Comparison of ENCODE assay signal across 11 mouse cellular contexts in genomic region chr16:73530191-73530590, GRCm38 (mm10).
DNase-seq lines count a peak whose midpoint lies in the region; ATAC-seq and TF ChIP-seq lines count a peak whose summit lies in the region.
"Had no signal": no experiment of that assay in that cellular context is flagged by ENCODE, and none has a peak within 500 bp of the region (broad histone marks: within the 10 kb centered on the region; RNA-seq: fewer than 3 reads in every experiment).

No protein-coding gene starts in this region.

- TF ChIP-seq CTCF in intestine, postnatal 0 days (IDR thresholded peaks at IDR 0.05; ENCODE audit: low read depth), result no peak

- H3K36me3 ChIP-seq in intestine, embryonic 14.5 days (ENCODE audit: control insufficient read depth, insufficient read depth, low read length), result no peaks in the 10 kb centered on the region
- H3K36me3 ChIP-seq in intestine, postnatal 0 days (ENCODE audit: control insufficient read depth, insufficient read depth), result no peaks in the 10 kb centered on the region
- H3K36me3 ChIP-seq in forebrain, embryonic 14.5 days (ENCODE audit: control insufficient read depth, insufficient read depth, low read length), result no peaks in the 10 kb centered on the region
- H3K36me3 ChIP-seq: heart, embryonic 15.5 days had no signal

- ATAC-seq in intestine, embryonic 14.5 days (replicated peaks; ENCODE audit: low FRiP score, low TSS enrichment, low read depth), result peak; percentile 64; the same call in 1 of the 2 replicates
- ATAC-seq in intestine, postnatal 0 days, result no peak
- no peak for ATAC-seq in forebrain, embryonic 14.5 days

- H3K4me2 ChIP-seq in intestine, embryonic 14.5 days (ENCODE audit: low read length), result peak overlapping the region; percentile 42
- H3K4me2 ChIP-seq in intestine, postnatal 0 days (replicated peaks; ENCODE audit: low read depth), result no peak overlapping the region
- peak overlapping the region; percentile 20; the same call in 1 of the 2 replicates for H3K4me2 ChIP-seq in forebrain, embryonic 14.5 days (ENCODE audit: low read length)
- H3K4me2 ChIP-seq: heart, embryonic 15.5 days had no signal

- peak; percentile 61 for DNase-seq in intestine, embryonic 14.5 days (ENCODE audit: low spot score)
- peak; percentile 54 for DNase-seq in forebrain, embryonic 14.5 days (ENCODE audit: low spot score)
- DNase-seq in kidney, postnatal 4 days, result peak; percentile 55 to 68
- DNase-seq in ovary, postnatal 14 days (ENCODE audit: low spot score), result peak; percentile 3
- no peak for DNase-seq in layer of hippocampus, adult 9-10 months (ENCODE audit: low spot score)
- no peak for DNase-seq in left cerebral cortex, adult 11 months (ENCODE audit: low spot score)
- DNase-seq in cerebellum, postnatal 36 days, result no peak
- DNase-seq: thymus, postnatal 36 days had no signal

- no peak overlapping the region for H3K9ac ChIP-seq in intestine, embryonic 14.5 days (ENCODE audit: low read length)
- H3K9ac ChIP-seq in intestine, postnatal 0 days (ENCODE audit: low read depth, low read length), result no peak overlapping the region
- no peak overlapping the region for H3K9ac ChIP-seq in forebrain, embryonic 14.5 days (ENCODE audit: low read length)
- H3K9ac ChIP-seq: heart, embryonic 15.5 days had no signal

- no peak overlapping the region for H3K4me3 ChIP-seq in intestine, embryonic 14.5 days (ENCODE audit: low read depth, low read length)
- H3K4me3 ChIP-seq in intestine, postnatal 0 days (ENCODE audit: low read depth, low read length), result no peak overlapping the region
- no peak overlapping the region for H3K4me3 ChIP-seq in forebrain, embryonic 14.5 days (ENCODE audit: low read depth, low read length)
- H3K4me3 ChIP-seq: heart, embryonic 15.5 days; megakaryocyte, embryonic 14.5 days had no signal

- H3K27me3 ChIP-seq in intestine, embryonic 14.5 days (replicated peaks; ENCODE audit: control insufficient read depth, insufficient read depth, low read length), result no peaks in the 10 kb centered on the region
- H3K27me3 ChIP-seq in intestine, postnatal 0 days (replicated peaks; ENCODE audit: control insufficient read depth, insufficient read depth, low read length), result no peaks in the 10 kb centered on the region
- H3K27me3 ChIP-seq in forebrain, embryonic 14.5 days (replicated peaks; ENCODE audit: control insufficient read depth, insufficient read depth, low read length), result no peaks in the 10 kb centered on the region
- H3K27me3 ChIP-seq: heart, embryonic 15.5 days; megakaryocyte, embryonic 14.5 days had no signal

- no peaks in the 10 kb centered on the region for H3K9me3 ChIP-seq in intestine, embryonic 14.5 days (ENCODE audit: control insufficient read depth, low read length)
- H3K9me3 ChIP-seq in intestine, postnatal 0 days (ENCODE audit: control insufficient read depth), result no peaks in the 10 kb centered on the region
- no peaks in the 10 kb centered on the region for H3K9me3 ChIP-seq in forebrain, embryonic 14.5 days (replicated peaks; ENCODE audit: control insufficient read depth, low read length)
- H3K9me3 ChIP-seq: heart, embryonic 15.5 days had no signal

- H3K27ac ChIP-seq in intestine, embryonic 14.5 days (ENCODE audit: low read depth), result no peak overlapping the region
- H3K27ac ChIP-seq in intestine, postnatal 0 days (ENCODE audit: low read depth, low read length), result no peak overlapping the region
- no peak overlapping the region for H3K27ac ChIP-seq in forebrain, embryonic 14.5 days (ENCODE audit: low read depth, low read length)
- H3K27ac ChIP-seq: heart, embryonic 15.5 days had no signal

- 23% methylated on average over 10 of the region's 10 CpGs for WGBS in intestine, embryonic 14.5 days
- WGBS in intestine, postnatal 0 days, result 60% methylated on average over 10 of the region's 10 CpGs
- WGBS in forebrain, embryonic 14.5 days, result 40% methylated on average over 10 of the region's 10 CpGs

- no peaks in the 10 kb centered on the region for H3K4me1 ChIP-seq in intestine, embryonic 14.5 days (replicated peaks; ENCODE audit: control insufficient read depth, insufficient read depth, low read length)
- no peaks in the 10 kb centered on the region for H3K4me1 ChIP-seq in intestine, postnatal 0 days (replicated peaks; ENCODE audit: control insufficient read depth, insufficient read depth, low read length)
- no peaks in the 10 kb centered on the region for H3K4me1 ChIP-seq in forebrain, embryonic 14.5 days (ENCODE audit: control insufficient read depth, insufficient read depth, low read length)
- H3K4me1 ChIP-seq: heart, embryonic 15.5 days; megakaryocyte, embryonic 14.5 days had no signal

Comparison
In these comparisons a context has a peak if more than half of its experiments do, and no peak if none do; other contexts are left out.
1. DNase-seq: peak in intestine, embryonic 14.5 days (single experiment), forebrain, embryonic 14.5 days (single experiment), kidney, postnatal 4 days (2 of 2) and ovary, postnatal 14 days (single experiment); none in layer of hippocampus, adult 9-10 months (single experiment), left cerebral cortex, adult 11 months (single experiment) and cerebellum, postnatal 36 days (0 of 2).